Mouse (Mus musculus): ENCODE results near the gene Inka1.

- TF ChIP-seq CTCF (IDR thresholded peaks at IDR 0.05; ENCODE audit: low read depth, low read length) (no peak), POLR2A (IDR thresholded peaks at IDR 0.05; ENCODE audit: extremely low read depth, insufficient read depth, low read length) (no peak)
These were observed 46.4 kb upstream of the Inka1 start for GRCm38 (mm10) chr9:108032126-108032525.

Measured in liver, adult 2 months (tissue).